Mouse (Mus musculus) G1E (cell line): Measurements from ENCODE around the gene Cog2. TPM values are rescaled to one million over a fixed set of nuclear protein-coding genes. Genes with fewer than 3 reads are reported as not detected.

Experiments
- ATAC-seq: 2 replicates; pipeline ENCODE4 v1.8.0; 2016; ENCODE audit warnings: mild to moderate bottlenecking; ENCODE audit not compliant: insufficient number of reproducible peaks, poor library complexity, low FRiP score, severe bottlenecking; ENCODE audit errors: extremely low read depth
- DNase-seq: peaks from one replicate; pipeline ENCODE4 v3.0.0; 2012; ENCODE audit warnings: low spot score
- H3K27me3 ChIP-seq: 2 replicates; pipeline ENCODE4 v1.6.1; 2012; ENCODE audit warnings: mild to moderate bottlenecking, low read length, inconsistent platforms; ENCODE audit not compliant: insufficient read depth
- H3K36me3 ChIP-seq: replicated peaks from 2 replicates; pipeline ENCODE3; 2012; ENCODE audit warnings: mild to moderate bottlenecking, inconsistent platforms
- H3K4me1 ChIP-seq: 2 replicates; pipeline ENCODE4 v1.6.1; 2012; ENCODE audit warnings: low read depth, low read length, inconsistent platforms, mixed read lengths; ENCODE audit not compliant: insufficient read depth
- H3K4me3 ChIP-seq: 2 replicates; pipeline ENCODE4 v1.5.1; 2012; ENCODE audit warnings: low read depth, mild to moderate bottlenecking, inconsistent platforms, low read length, moderate library complexity, mixed read lengths
- H3K9me3 ChIP-seq: replicated peaks from 2 replicates; pipeline ENCODE4 v1.6.1; 2012; ENCODE audit warnings: inconsistent platforms
- CTCF ChIP-seq: IDR thresholded peaks from 2 replicates; pipeline ENCODE4 v1.5.1; 2012; ENCODE audit warnings: low read depth, low read length, inconsistent platforms, mixed read lengths
- GATA1 ChIP-seq: IDR thresholded peaks from 2 replicates; pipeline ENCODE4 v1.6.1; 2012; ENCODE audit warnings: borderline replicate concordance, low read length, inconsistent platforms, mixed read lengths
- GATA2 ChIP-seq: IDR thresholded peaks from 2 replicates; pipeline ENCODE4 v1.6.1; 2012; ENCODE audit warnings: low read depth, low read length, inconsistent platforms, borderline replicate concordance
- POLR2AphosphoS5 ChIP-seq: IDR thresholded peaks from 2 replicates; pipeline ENCODE4 v1.6.1; 2012; ENCODE audit warnings: low read depth, low read length, inconsistent platforms; ENCODE audit not compliant: insufficient replicate concordance
- TAL1 ChIP-seq: conservative IDR thresholded peaks from 2 replicates; pipeline ENCODE4 v1.6.1; 2012; ENCODE audit warnings: low read depth, low read length, inconsistent platforms, mixed read lengths
- polyA plus RNA-seq: library from polyadenylated mRNA; stranded (reverse); fragments of >175 nt; gene quantifications from 2 replicates; pipeline ENCODE4 v1.2.3, GENCODE M21; 2012
- total RNA-seq, 2 experiments: library from RNA; stranded (forward) in 1 of 2; stranded (reverse) in 1 of 2; fragments of 200-1000 nt in 1 of 2; fragments of >200 nt in 1 of 2; fragmentation: Nextera tagmentation in 1 of 2; gene quantifications; 2 replicates each; pipeline ENCODE4 v1.2.3; 2014 to 2017

Cog2 gene
- total and polyA plus RNA-seq, 3 experiments: 17.5 to 40.2 (median 20.3) TPM

GRCm38 (mm10) chr8:124551011-124551661 is 30.6 kb downstream of the Cog2 start:
- no peak for DNase-seq

GRCm38 (mm10) chr8:124555113-124555750 is 34.7 kb downstream of the Cog2 start:
- Histone ChIP-seq H3K4me3 (no peak overlapping the region), H3K27me3 (no peaks in the 10 kb centered on the region; the same call in 1 of the 2 replicates), H3K9me3 (no peaks in the 10 kb centered on the region), H3K36me3 (peaks cover 37% of the 10 kb centered on the region), H3K4me1 (no peaks in the 10 kb centered on the region; the same call in 1 of the 2 replicates)
- DNase-seq (no peak), ATAC-seq (no peak)
- TF ChIP-seq TAL1 (no peak), CTCF (no peak), POLR2AphosphoS5 (no peak), GATA2 (no peak), GATA1 (no peak)

More at GRCm38 (mm10) chr8:124551011-124551661, 30.6 kb downstream of the Cog2 start:
- Histone ChIP-seq H3K27me3 (no peaks in the 10 kb centered on the region), H3K4me1 (no peaks in the 10 kb centered on the region; the same call in 1 of the 2 replicates), H3K36me3 (peaks cover 77% of the 10 kb centered on the region), H3K4me3 (no peak overlapping the region), H3K9me3 (no peaks in the 10 kb centered on the region)
- no peak for TF ChIP-seq GATA2
- TF ChIP-seq TAL1: no peak
- no peak for TF ChIP-seq POLR2AphosphoS5
- TF ChIP-seq GATA1: no peak
- TF ChIP-seq CTCF: no peak
- ATAC-seq: no peak

GRCm38 (mm10) chr8:124556164-124556563 is 35.6 kb downstream of the Cog2 start:
- no peak for DNase-seq
- no peak for TF ChIP-seq POLR2AphosphoS5
- TF ChIP-seq CTCF: no peak
- no peak for TF ChIP-seq GATA2
- no peak for TF ChIP-seq GATA1
- no peak for TF ChIP-seq TAL1
- no peak for ATAC-seq

GRCm38 (mm10) chr8:124556658-124557057 is 36.1 kb downstream of the Cog2 start:
- H3K9me3 ChIP-seq: no peaks in the 10 kb centered on the region
- no peak for TF ChIP-seq GATA2
- TF ChIP-seq GATA1: no peak
- no peak for TF ChIP-seq POLR2AphosphoS5
- no peak for TF ChIP-seq CTCF
- TF ChIP-seq TAL1: no peak
- H3K27me3 ChIP-seq: no peaks in the 10 kb centered on the region; the same call in 1 of the 2 replicates
- ATAC-seq (no peak), DNase-seq (no peak)
- H3K36me3 ChIP-seq: peaks cover 23% of the 10 kb centered on the region
- no peak overlapping the region for H3K4me3 ChIP-seq
- no peaks in the 10 kb centered on the region; the same call in 1 of the 2 replicates for H3K4me1 ChIP-seq

More at GRCm38 (mm10) chr8:124556164-124556563, 35.6 kb downstream of the Cog2 start:
- Histone ChIP-seq H3K4me1 (no peaks in the 10 kb centered on the region; the same call in 1 of the 2 replicates), H3K36me3 (peaks cover 28% of the 10 kb centered on the region), H3K27me3 (no peaks in the 10 kb centered on the region; the same call in 1 of the 2 replicates), H3K4me3 (no peak overlapping the region; the same call in 1 of the 2 replicates), H3K9me3 (no peaks in the 10 kb centered on the region)

- H3K4me1 ChIP-seq: no peaks in the 10 kb centered on the region; the same call in 1 of the 2 replicates
- TF ChIP-seq GATA1 (no peak), POLR2AphosphoS5 (no peak), CTCF (no peak), TAL1 (no peak), GATA2 (no peak)
- H3K4me3 ChIP-seq: no peak overlapping the region
Observed at GRCm38 (mm10) chr8:124557476-124557875, 36.9 kb downstream of the Cog2 start.

GRCm38 (mm10) chr8:124567126-124567525 is 46.6 kb downstream of the Cog2 start:
- no peak for DNase-seq
- H3K36me3 ChIP-seq: no peaks in the 10 kb centered on the region
- TF ChIP-seq CTCF (no peak), POLR2AphosphoS5 (no peak), GATA2 (no peak), TAL1 (no peak), GATA1 (no peak)
- no peak overlapping the region for H3K4me3 ChIP-seq
- peaks cover 5% of the 10 kb centered on the region; the same call in 1 of the 2 replicates for H3K27me3 ChIP-seq
- no peak for ATAC-seq
- no peaks in the 10 kb centered on the region for H3K4me1 ChIP-seq
- no peaks in the 10 kb centered on the region for H3K9me3 ChIP-seq

More at GRCm38 (mm10) chr8:124557476-124557875, 36.9 kb downstream of the Cog2 start:
- H3K9me3 ChIP-seq: no peaks in the 10 kb centered on the region
- peaks cover 15% of the 10 kb centered on the region for H3K36me3 ChIP-seq
- no peaks in the 10 kb centered on the region; the same call in 1 of the 2 replicates for H3K27me3 ChIP-seq
- no peak for DNase-seq
- ATAC-seq: no peak
